Mouse (Mus musculus): ENCODE measurements at regions not wholly inside any gene's neighbourhood (a gene's known extent, or its start where the extent isn't known, plus 50 kb on each side); places are given as distances from the start of the nearest gene placed in this dataset.

- no peak overlapping the region for H3K27ac ChIP-seq (replicated peaks)
- no peak overlapping the region for H3K9ac ChIP-seq (ENCODE audit: low read length)
- ATAC-seq (ENCODE audit: low FRiP score, low TSS enrichment) (no peak), DNase-seq (ENCODE audit: low spot score) (no peak)
- TF ChIP-seq EP300 (optimal IDR thresholded peaks at IDR 0.05) (no peak), CTCF (IDR thresholded peaks at IDR 0.05; ENCODE audit: low read depth) (no peak)
- 79% methylated on average over 10 of the region's 10 CpGs for WGBS
- no peak overlapping the region for H3K4me2 ChIP-seq (replicated peaks; ENCODE audit: low read depth)
- H3K36me3 ChIP-seq (ENCODE audit: control insufficient read depth, insufficient read depth, low read length), result no peaks in the 10 kb centered on the region
- H3K27me3 ChIP-seq (ENCODE audit: control insufficient read depth, insufficient read depth, low read length), result no peaks in the 10 kb centered on the region
- no peak overlapping the region for H3K4me3 ChIP-seq (ENCODE audit: low read depth, low read length)
- H3K4me1 ChIP-seq (replicated peaks; ENCODE audit: control insufficient read depth, insufficient read depth), result no peaks in the 10 kb centered on the region
- H3K9me3 ChIP-seq (ENCODE audit: control insufficient read depth, low read length), result no peaks in the 10 kb centered on the region
Observed at GRCm38 (mm10) chr2:169088301-169088700, 132.9 kb upstream of the Zfp64 start.

DNA sequence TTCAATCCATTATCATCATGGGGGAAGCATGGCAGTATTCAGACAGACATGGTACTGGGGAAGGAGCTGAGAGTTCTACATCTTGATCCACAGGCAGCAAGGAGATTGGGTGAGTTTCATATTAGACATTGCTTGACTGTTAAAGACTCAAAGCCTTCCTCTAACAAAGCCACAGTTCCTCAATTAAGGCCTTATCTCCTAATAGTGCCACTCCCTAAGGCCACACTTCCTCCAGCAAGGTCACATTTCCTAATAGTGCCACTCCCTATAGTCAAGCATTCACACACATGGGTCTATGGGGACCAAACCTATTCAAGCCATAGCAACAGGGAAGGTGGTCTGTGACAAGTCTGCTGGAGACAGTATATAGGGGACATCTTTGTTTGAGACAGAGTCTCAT lies 115.9 kb upstream of the Zfp64 start:
- Histone ChIP-seq H3K4me2 (replicated peaks; ENCODE audit: low read depth) (no peak overlapping the region), H3K4me3 (ENCODE audit: low read depth, low read length) (no peak overlapping the region), H3K27ac (replicated peaks) (no peak overlapping the region), H3K36me3 (ENCODE audit: control insufficient read depth, insufficient read depth, low read length) (no peaks in the 10 kb centered on the region), H3K9ac (ENCODE audit: low read length) (no peak overlapping the region), H3K9me3 (ENCODE audit: control insufficient read depth, low read length) (no peaks in the 10 kb centered on the region), H3K4me1 (replicated peaks; ENCODE audit: control insufficient read depth, insufficient read depth) (no peaks in the 10 kb centered on the region), H3K27me3 (ENCODE audit: control insufficient read depth, insufficient read depth, low read length) (no peaks in the 10 kb centered on the region)
- TF ChIP-seq CTCF (IDR thresholded peaks at IDR 0.05; ENCODE audit: low read depth), result no peak
- no peak for TF ChIP-seq EP300 (optimal IDR thresholded peaks at IDR 0.05)
- DNase-seq (ENCODE audit: low spot score) (no peak), ATAC-seq (ENCODE audit: low FRiP score, low TSS enrichment) (no peak)

DNA sequence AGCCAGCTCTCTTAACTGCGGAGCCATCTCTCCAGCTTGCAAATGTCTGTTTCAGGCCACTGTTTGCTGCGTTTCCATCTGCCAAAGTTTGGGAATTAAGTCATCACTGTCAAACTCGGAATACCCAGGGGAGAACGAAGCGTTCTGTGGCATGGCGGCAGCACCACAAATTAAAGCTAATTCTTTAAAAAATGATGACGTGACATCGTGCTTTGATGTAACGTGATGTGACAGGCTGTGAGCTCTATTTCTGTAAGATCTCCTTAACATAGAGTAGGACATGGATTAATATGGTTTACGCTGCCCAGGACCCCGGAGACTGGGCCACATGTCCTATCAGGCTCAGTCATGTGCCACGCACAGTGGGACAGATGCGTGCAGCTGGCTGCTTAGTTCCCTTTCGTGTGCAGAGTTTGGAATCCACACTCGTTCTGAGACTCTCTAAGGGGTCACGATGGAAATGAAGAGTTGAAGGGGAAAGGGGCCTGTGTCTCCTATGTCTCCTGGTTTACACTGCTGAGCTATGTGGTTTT lies 109.8 kb upstream of the Zfp64 start:
- H3K27me3 ChIP-seq (ENCODE audit: control insufficient read depth, insufficient read depth, low read length), result no peaks in the 10 kb centered on the region
- H3K4me2 ChIP-seq (replicated peaks; ENCODE audit: low read depth), result no peak overlapping the region
- TF ChIP-seq EP300 (optimal IDR thresholded peaks at IDR 0.05), result no peak
- no peak for TF ChIP-seq CTCF (IDR thresholded peaks at IDR 0.05; ENCODE audit: low read depth)
- no peak overlapping the region for H3K27ac ChIP-seq (replicated peaks)
- no peaks in the 10 kb centered on the region for H3K4me1 ChIP-seq (replicated peaks; ENCODE audit: control insufficient read depth, insufficient read depth)
- no peak overlapping the region for H3K4me3 ChIP-seq (ENCODE audit: low read depth, low read length)
- H3K9me3 ChIP-seq (ENCODE audit: control insufficient read depth, low read length), result no peaks in the 10 kb centered on the region
- H3K9ac ChIP-seq (ENCODE audit: low read length), result no peak overlapping the region
- DNase-seq (ENCODE audit: low spot score) (no peak), ATAC-seq (ENCODE audit: low FRiP score, low TSS enrichment) (no peak)
- no peaks in the 10 kb centered on the region for H3K36me3 ChIP-seq (ENCODE audit: control insufficient read depth, insufficient read depth, low read length)
- WGBS, result 79% methylated on average over 16 of the region's 16 CpGs

GRCm38 (mm10) chr2:169061520-169061919 lies 106.1 kb upstream of the Zfp64 start:
- DNase-seq (ENCODE audit: low spot score) (peak; percentile 81), ATAC-seq (ENCODE audit: low FRiP score, low TSS enrichment) (peak; percentile 59)
- no peaks in the 10 kb centered on the region for H3K4me1 ChIP-seq (replicated peaks; ENCODE audit: control insufficient read depth, insufficient read depth)
- 4% methylated on average over 11 of the region's 11 CpGs for WGBS
- TF ChIP-seq CTCF (IDR thresholded peaks at IDR 0.05; ENCODE audit: low read depth), result peak; percentile 97
- no peak for TF ChIP-seq EP300 (optimal IDR thresholded peaks at IDR 0.05)
- H3K9me3 ChIP-seq (ENCODE audit: control insufficient read depth, low read length), result no peaks in the 10 kb centered on the region
- H3K36me3 ChIP-seq (ENCODE audit: control insufficient read depth, insufficient read depth, low read length), result no peaks in the 10 kb centered on the region
- no peak overlapping the region for H3K4me3 ChIP-seq (ENCODE audit: low read depth, low read length)
- H3K27me3 ChIP-seq (ENCODE audit: control insufficient read depth, insufficient read depth, low read length), result no peaks in the 10 kb centered on the region
- H3K4me2 ChIP-seq (replicated peaks; ENCODE audit: low read depth), result peak overlapping the region; percentile 34; the same call in 1 of the 2 replicates
- no peak overlapping the region for H3K27ac ChIP-seq (replicated peaks)
- no peak overlapping the region for H3K9ac ChIP-seq (ENCODE audit: low read length)

DNA sequence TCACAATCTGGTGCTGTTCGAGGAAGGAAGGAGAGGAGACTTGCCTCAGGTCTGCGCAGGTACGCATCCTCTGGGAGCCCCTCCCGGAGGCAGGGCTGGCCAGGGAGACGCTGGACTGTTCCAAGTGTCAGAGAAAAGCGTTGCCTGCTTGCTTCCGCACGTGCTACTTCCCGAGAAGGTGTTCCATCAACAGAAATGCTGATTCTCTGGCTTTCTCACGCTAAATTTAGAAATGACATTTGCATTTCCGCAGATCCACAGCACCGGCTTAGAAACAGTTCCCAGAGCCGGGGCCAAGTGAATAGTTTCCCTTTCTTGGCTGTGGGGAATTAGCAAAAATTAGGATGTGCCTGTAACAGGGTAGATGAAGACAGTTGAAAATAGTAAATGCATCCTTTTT lies 105.1 kb upstream of the Zfp64 start:
- no peak for DNase-seq (ENCODE audit: low spot score)
- H3K4me1 ChIP-seq (replicated peaks; ENCODE audit: control insufficient read depth, insufficient read depth), result no peaks in the 10 kb centered on the region
- no peaks in the 10 kb centered on the region for H3K27me3 ChIP-seq (ENCODE audit: control insufficient read depth, insufficient read depth, low read length)
- no peak for ATAC-seq (ENCODE audit: low FRiP score, low TSS enrichment)
- no peaks in the 10 kb centered on the region for H3K36me3 ChIP-seq (ENCODE audit: control insufficient read depth, insufficient read depth, low read length)
- H3K27ac ChIP-seq (replicated peaks), result no peak overlapping the region
- H3K4me2 ChIP-seq (replicated peaks; ENCODE audit: low read depth), result no peak overlapping the region
- H3K4me3 ChIP-seq (ENCODE audit: low read depth, low read length), result no peak overlapping the region
- TF ChIP-seq EP300 (optimal IDR thresholded peaks at IDR 0.05) (no peak), CTCF (IDR thresholded peaks at IDR 0.05; ENCODE audit: low read depth) (no peak)
- H3K9ac ChIP-seq (ENCODE audit: low read length), result no peak overlapping the region
- 47% methylated on average over 13 of the region's 13 CpGs for WGBS
- no peaks in the 10 kb centered on the region for H3K9me3 ChIP-seq (ENCODE audit: control insufficient read depth, low read length)

- TF ChIP-seq EP300 (optimal IDR thresholded peaks at IDR 0.05) (no peak), CTCF (IDR thresholded peaks at IDR 0.05; ENCODE audit: low read depth) (peak; percentile 54)
- Histone ChIP-seq H3K36me3 (ENCODE audit: control insufficient read depth, insufficient read depth, low read length) (no peaks in the 10 kb centered on the region), H3K27ac (replicated peaks) (no peak overlapping the region), H3K9ac (ENCODE audit: low read length) (no peak overlapping the region), H3K9me3 (ENCODE audit: control insufficient read depth, low read length) (no peaks in the 10 kb centered on the region), H3K27me3 (ENCODE audit: control insufficient read depth, insufficient read depth, low read length) (no peaks in the 10 kb centered on the region), H3K4me3 (ENCODE audit: low read depth, low read length) (no peak overlapping the region), H3K4me2 (replicated peaks; ENCODE audit: low read depth) (no peak overlapping the region), H3K4me1 (replicated peaks; ENCODE audit: control insufficient read depth, insufficient read depth) (no peaks in the 10 kb centered on the region)
- ATAC-seq (ENCODE audit: low FRiP score, low TSS enrichment) (no peak), DNase-seq (ENCODE audit: low spot score) (no peak)
- WGBS, result 71% methylated on average over 5 of the region's 5 CpGs
Observed at GRCm38 (mm10) chr2:169057831-169058230, 102.4 kb upstream of the Zfp64 start.

Data from stomach, postnatal 0 days (tissue).